Mouse (Mus musculus): ENCODE data around the gene Ttc5. TPM values are rescaled to one million over a fixed set of nuclear protein-coding genes. Genes with fewer than 3 reads are reported as not detected.
"Not testable (repeated sequence)": the region's sequence is repeated elsewhere in the genome, so short reads cannot be mapped to it uniquely, and the experiment has no call there.

The Ttc5 gene
- total and polyA plus RNA-seq, 2 experiments from 2014 or later, result 31.9 to 69.1 TPM

DNA sequence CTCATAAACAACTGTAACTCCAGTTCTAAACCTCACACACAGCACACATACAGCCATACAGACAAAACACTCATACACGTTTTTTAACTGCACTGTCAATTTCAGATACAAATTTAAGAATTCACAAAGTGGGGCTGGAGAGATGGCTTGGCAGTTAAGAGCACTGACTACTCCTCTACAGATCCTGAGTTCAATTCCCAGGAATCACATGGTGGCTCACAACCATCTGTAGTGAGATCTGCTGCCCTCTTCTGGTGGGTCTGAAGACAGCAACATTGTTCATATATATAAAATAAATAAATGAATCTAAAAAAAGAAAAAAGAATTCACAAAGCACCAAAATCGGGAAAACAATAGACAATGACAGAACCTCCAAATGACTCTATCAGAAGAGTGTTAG lies 14.0 kb downstream of the Ttc5 start:
- ATAC-seq (ENCODE audit: insufficient read depth, low read depth), result no peak
- peaks cover 83% of the 10 kb centered on the region for H3K36me3 ChIP-seq (replicated peaks; ENCODE audit: control insufficient read depth, insufficient read depth, low read length)

GRCm38 (mm10) chr14:50765736-50766135 lies 19.6 kb downstream of the Ttc5 start:
- H3K27me3 ChIP-seq (ENCODE audit: control insufficient read depth, insufficient read depth, low read length), result no peaks in the 10 kb centered on the region
- no peak for ATAC-seq (ENCODE audit: insufficient read depth, low read depth)
- TF ChIP-seq EP300 (IDR thresholded peaks at IDR 0.05; ENCODE audit: low read depth) (no peak), CTCF (IDR thresholded peaks at IDR 0.05; ENCODE audit: low read depth) (no peak)
- 84% methylated on average over 6 of the region's 6 CpGs for WGBS
- no peak overlapping the region for H3K27ac ChIP-seq (ENCODE audit: low read depth)
- peaks cover 52% of the 10 kb centered on the region for H3K36me3 ChIP-seq (replicated peaks; ENCODE audit: control insufficient read depth, insufficient read depth, low read length)
- H3K4me2 ChIP-seq (ENCODE audit: low read depth, low read length), result no peak overlapping the region
- no peak overlapping the region for H3K4me3 ChIP-seq (ENCODE audit: low read depth, low read length)
- H3K4me1 ChIP-seq (ENCODE audit: control insufficient read depth, insufficient read depth), result no peaks in the 10 kb centered on the region
- H3K9me3 ChIP-seq (replicated peaks; ENCODE audit: control insufficient read depth, low read length), result no peaks in the 10 kb centered on the region
- no peak overlapping the region for H3K9ac ChIP-seq (replicated peaks; ENCODE audit: low read depth, low read length)
- DNase-seq (ENCODE audit: low spot score), result no peak

More for the DNA sequence above, 14.0 kb downstream of the Ttc5 start:
- TF ChIP-seq CTCF (IDR thresholded peaks at IDR 0.05; ENCODE audit: low read depth) (no peak), EP300 (IDR thresholded peaks at IDR 0.05; ENCODE audit: low read depth) (no peak)
- DNase-seq (ENCODE audit: low spot score), result no peak
- no peaks in the 10 kb centered on the region for H3K4me1 ChIP-seq (ENCODE audit: control insufficient read depth, insufficient read depth)
- no peak overlapping the region for H3K4me3 ChIP-seq (ENCODE audit: low read depth, low read length)
- H3K27ac ChIP-seq (ENCODE audit: low read depth), result no peak overlapping the region
- no peaks in the 10 kb centered on the region for H3K27me3 ChIP-seq (ENCODE audit: control insufficient read depth, insufficient read depth, low read length)
- WGBS, result 79% methylated on average over 2 of the region's 2 CpGs
- no peak overlapping the region for H3K4me2 ChIP-seq (ENCODE audit: low read depth, low read length)
- H3K9me3 ChIP-seq (replicated peaks; ENCODE audit: control insufficient read depth, low read length), result no peaks in the 10 kb centered on the region
- H3K9ac ChIP-seq (replicated peaks; ENCODE audit: low read depth, low read length), result no peak overlapping the region

- H3K36me3 ChIP-seq (replicated peaks; ENCODE audit: control insufficient read depth, insufficient read depth, low read length), result no peaks in the 10 kb centered on the region
- DNase-seq (ENCODE audit: low spot score) (no peak), ATAC-seq (ENCODE audit: insufficient read depth, low read depth) (no peak)
- H3K9ac ChIP-seq (replicated peaks; ENCODE audit: low read depth, low read length), result no peak overlapping the region
- no peak overlapping the region for H3K27ac ChIP-seq (ENCODE audit: low read depth)
- H3K4me3 ChIP-seq (ENCODE audit: low read depth, low read length), result no peak overlapping the region
- H3K27me3 ChIP-seq (ENCODE audit: control insufficient read depth, insufficient read depth, low read length), result no peaks in the 10 kb centered on the region
- WGBS, result 72% methylated on average over 5 of the region's 5 CpGs
- H3K4me1 ChIP-seq (ENCODE audit: control insufficient read depth, insufficient read depth), result no peaks in the 10 kb centered on the region
- no peak overlapping the region for H3K4me2 ChIP-seq (ENCODE audit: low read depth, low read length)
- no peaks in the 10 kb centered on the region for H3K9me3 ChIP-seq (replicated peaks; ENCODE audit: control insufficient read depth, low read length)
- TF ChIP-seq EP300 (IDR thresholded peaks at IDR 0.05; ENCODE audit: low read depth) (no peak), CTCF (IDR thresholded peaks at IDR 0.05; ENCODE audit: low read depth) (no peak)
These were observed 26.8 kb downstream of the Ttc5 start for GRCm38 (mm10) chr14:50758416-50759085.

DNA sequence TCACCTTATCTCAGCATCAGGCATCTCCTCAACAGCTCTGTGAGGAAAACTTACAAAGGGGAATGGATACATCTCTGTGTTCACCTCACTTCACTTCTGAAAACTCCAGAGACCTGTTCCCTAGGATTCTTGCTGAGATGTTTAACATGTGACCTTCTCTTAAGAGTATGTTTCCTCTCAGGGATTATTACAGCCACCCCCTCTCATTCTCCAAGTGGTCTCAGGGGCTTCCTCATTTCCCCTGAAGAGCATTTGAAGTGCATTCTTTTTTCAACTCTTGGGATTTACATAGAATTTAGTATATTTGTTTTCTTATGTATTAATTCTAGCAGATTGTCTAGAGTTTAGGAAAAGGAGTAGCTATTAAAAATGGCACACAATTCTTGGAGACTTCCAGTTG lies 40.3 kb downstream of the Ttc5 start, which contains the start of gene Olfr749:
Gene Olfr749, minus strand, starts transcription at position 101 of the 400 bp plus-strand sequence.
- H3K9ac ChIP-seq (replicated peaks; ENCODE audit: low read depth, low read length), result no peak within 1 kb of the TSS
- ATAC-seq (ENCODE audit: insufficient read depth, low read depth) (no peak), DNase-seq (ENCODE audit: low spot score) (no peak)
- H3K4me3 ChIP-seq (ENCODE audit: low read depth, low read length), result no peak within 1 kb of the TSS
- no peaks in the 10 kb centered on the region for H3K4me1 ChIP-seq (ENCODE audit: control insufficient read depth, insufficient read depth)
- no peak within 1 kb of the TSS for H3K27ac ChIP-seq (ENCODE audit: low read depth)
- H3K9me3 ChIP-seq (replicated peaks; ENCODE audit: control insufficient read depth, low read length), result no peaks in the 10 kb centered on the region
- H3K27me3 ChIP-seq (ENCODE audit: control insufficient read depth, insufficient read depth, low read length), result no peaks in the 10 kb centered on the region
- H3K4me2 ChIP-seq (ENCODE audit: low read depth, low read length), result no peak within 1 kb of the TSS
- no peaks in the 10 kb centered on the region for H3K36me3 ChIP-seq (replicated peaks; ENCODE audit: control insufficient read depth, insufficient read depth, low read length)
- TF ChIP-seq EP300 (IDR thresholded peaks at IDR 0.05; ENCODE audit: low read depth), result no peak

DNA sequence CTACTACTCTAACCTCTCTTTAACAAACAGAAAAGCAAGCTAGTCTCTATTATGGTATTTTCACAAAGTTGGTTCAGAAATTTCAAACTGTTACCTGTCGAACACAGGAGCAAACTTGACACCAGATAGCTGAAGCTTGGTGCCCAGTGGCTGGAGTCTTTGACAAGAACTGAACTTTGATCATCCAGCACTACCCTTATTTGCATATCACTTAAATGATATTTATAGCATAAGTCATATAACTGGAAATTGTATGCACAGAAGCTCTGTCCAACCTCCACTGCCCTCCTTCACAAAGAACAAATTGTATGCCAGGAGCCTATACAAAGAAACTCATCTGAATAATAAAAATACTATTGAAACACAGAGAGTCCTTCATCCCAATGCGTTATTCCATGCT lies 43.7 kb downstream of the Ttc5 start:
- TF ChIP-seq CTCF (IDR thresholded peaks at IDR 0.05; ENCODE audit: low read depth) (no peak), EP300 (IDR thresholded peaks at IDR 0.05; ENCODE audit: low read depth) (no peak)
- Histone ChIP-seq H3K4me2 (ENCODE audit: low read depth, low read length) (no peak overlapping the region), H3K4me3 (ENCODE audit: low read depth, low read length) (no peak overlapping the region), H3K9me3 (replicated peaks; ENCODE audit: control insufficient read depth, low read length) (no peaks in the 10 kb centered on the region), H3K27me3 (ENCODE audit: control insufficient read depth, insufficient read depth, low read length) (no peaks in the 10 kb centered on the region), H3K9ac (replicated peaks; ENCODE audit: low read depth, low read length) (no peak overlapping the region), H3K36me3 (replicated peaks; ENCODE audit: control insufficient read depth, insufficient read depth, low read length) (no peaks in the 10 kb centered on the region), H3K27ac (ENCODE audit: low read depth) (no peak overlapping the region), H3K4me1 (ENCODE audit: control insufficient read depth, insufficient read depth) (no peaks in the 10 kb centered on the region)
- no peak for ATAC-seq (ENCODE audit: insufficient read depth, low read depth)
- 51% methylated on average over 2 of the region's 2 CpGs for WGBS
- no peak for DNase-seq (ENCODE audit: low spot score)

DNA sequence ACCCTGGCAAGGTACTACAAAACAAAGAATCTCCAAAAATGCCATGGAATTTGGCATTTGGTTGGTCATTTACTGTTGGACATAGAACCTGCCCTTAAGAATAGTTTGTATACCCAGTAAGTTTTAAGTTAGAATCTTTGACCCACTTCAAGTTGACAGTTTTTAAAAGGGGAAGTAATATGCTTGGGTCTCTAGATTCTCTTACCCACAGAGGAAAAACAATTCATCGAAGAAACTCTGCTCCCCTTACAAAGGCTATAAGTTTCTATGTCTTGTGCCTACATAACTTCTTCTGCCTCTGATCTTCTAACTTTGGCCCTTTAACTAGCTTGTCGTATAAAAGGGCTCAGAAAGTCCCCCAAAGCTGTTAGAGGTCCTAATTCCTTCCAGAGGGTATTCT lies 45.0 kb downstream of the Ttc5 start:
- TF ChIP-seq EP300 (IDR thresholded peaks at IDR 0.05; ENCODE audit: low read depth), result no peak
- no peak for TF ChIP-seq CTCF (IDR thresholded peaks at IDR 0.05; ENCODE audit: low read depth)
- Histone ChIP-seq H3K36me3 (replicated peaks; ENCODE audit: control insufficient read depth, insufficient read depth, low read length) (no peaks in the 10 kb centered on the region), H3K4me2 (ENCODE audit: low read depth, low read length) (no peak overlapping the region), H3K9me3 (replicated peaks; ENCODE audit: control insufficient read depth, low read length) (no peaks in the 10 kb centered on the region), H3K27me3 (ENCODE audit: control insufficient read depth, insufficient read depth, low read length) (no peaks in the 10 kb centered on the region), H3K9ac (replicated peaks; ENCODE audit: low read depth, low read length) (no peak overlapping the region), H3K27ac (ENCODE audit: low read depth) (no peak overlapping the region), H3K4me1 (ENCODE audit: control insufficient read depth, insufficient read depth) (no peaks in the 10 kb centered on the region), H3K4me3 (ENCODE audit: low read depth, low read length) (no peak overlapping the region)
- no peak for ATAC-seq (ENCODE audit: insufficient read depth, low read depth)
- WGBS, result 57% methylated on average over 2 of the region's 2 CpGs
- DNase-seq (ENCODE audit: low spot score), result no peak

DNA sequence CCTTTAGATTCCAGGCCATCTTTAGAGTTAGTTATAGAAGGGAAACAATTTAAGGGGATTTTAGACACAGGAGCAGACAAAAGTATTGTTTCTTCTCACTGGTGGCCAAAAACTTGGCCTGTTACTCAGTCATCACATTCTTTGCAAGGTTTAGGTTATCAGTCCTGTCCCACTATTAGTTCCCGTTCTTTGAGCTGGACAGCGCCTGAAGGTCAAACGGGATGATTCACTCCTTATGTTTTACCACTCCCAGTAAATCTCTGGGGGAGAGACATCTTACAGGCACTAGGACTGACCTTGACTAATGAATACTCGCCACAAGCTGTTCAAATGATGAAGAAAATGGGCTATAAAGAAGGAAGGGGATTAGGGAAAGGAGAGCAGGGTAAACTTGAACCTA lies 62.9 kb downstream of the Ttc5 start:
- not testable (repeated sequence) for H3K27ac ChIP-seq (ENCODE audit: low read depth); H3K4me1 ChIP-seq (ENCODE audit: control insufficient read depth, insufficient read depth); ATAC-seq (ENCODE audit: insufficient read depth, low read depth); H3K9me3 ChIP-seq (replicated peaks; ENCODE audit: control insufficient read depth, low read length); H3K4me3 ChIP-seq (ENCODE audit: low read depth, low read length); H3K4me2 ChIP-seq (ENCODE audit: low read depth, low read length); DNase-seq (ENCODE audit: low spot score); H3K9ac ChIP-seq (replicated peaks; ENCODE audit: low read depth, low read length); H3K36me3 ChIP-seq (replicated peaks; ENCODE audit: control insufficient read depth, insufficient read depth, low read length); H3K27me3 ChIP-seq (ENCODE audit: control insufficient read depth, insufficient read depth, low read length)
- 59% methylated on average over 3 of the region's 4 CpGs for WGBS

GRCm38 (mm10) chr14:50719875-50720274 lies 65.4 kb downstream of the Ttc5 start:
- H3K36me3 ChIP-seq (replicated peaks; ENCODE audit: control insufficient read depth, insufficient read depth, low read length); H3K4me3 ChIP-seq (ENCODE audit: low read depth, low read length); H3K27ac ChIP-seq (ENCODE audit: low read depth); H3K4me1 ChIP-seq (ENCODE audit: control insufficient read depth, insufficient read depth); H3K27me3 ChIP-seq (ENCODE audit: control insufficient read depth, insufficient read depth, low read length); ATAC-seq (ENCODE audit: insufficient read depth, low read depth); H3K9ac ChIP-seq (replicated peaks; ENCODE audit: low read depth, low read length); H3K4me2 ChIP-seq (ENCODE audit: low read depth, low read length); DNase-seq (ENCODE audit: low spot score): not testable (repeated sequence)
- peaks cover 16% of the 10 kb centered on the region; the same call in 1 of the 2 replicates for H3K9me3 ChIP-seq (replicated peaks; ENCODE audit: control insufficient read depth, low read length)
- WGBS, result 87% methylated on average over 14 of the region's 15 CpGs

All from heart, postnatal 0 days (tissue).